Mouse (Mus musculus) granulocyte monocyte progenitor cell, adult 5-6 weeks (primary cell): ENCODE results near the gene Glis1. TPM values are rescaled to one million over a fixed set of nuclear protein-coding genes. Genes with fewer than 3 reads are reported as not detected.
A peak's percentile ranks its signal among the peaks of the same experiment; 100 is the strongest.
"Not testable (repeated sequence)": the region's sequence is repeated elsewhere in the genome, so short reads cannot be mapped to it uniquely, and the experiment has no call there.

Source experiments
- ATAC-seq: replicated peaks from 2 replicates; pipeline ENCODE4 v1.8.0; 2016; ENCODE audit warnings: mild to moderate bottlenecking, moderate TSS enrichment, inconsistent platforms; ENCODE audit not compliant: poor library complexity, severe bottlenecking
- total RNA-seq, 2 experiments: library from RNA; stranded (forward) in 1 of 2; stranded (reverse) in 1 of 2; fragments of 200-712, 200-1000 nt in 1 of 2; fragments of >200 nt in 1 of 2; fragmentation: Nextera tagmentation in 1 of 2; gene quantifications; 2 replicates each; pipeline ENCODE4 v1.2.3; 2014 to 2017

Gene Glis1
- total RNA-seq, 2 experiments from 2014 or later, result not detected

DNA sequence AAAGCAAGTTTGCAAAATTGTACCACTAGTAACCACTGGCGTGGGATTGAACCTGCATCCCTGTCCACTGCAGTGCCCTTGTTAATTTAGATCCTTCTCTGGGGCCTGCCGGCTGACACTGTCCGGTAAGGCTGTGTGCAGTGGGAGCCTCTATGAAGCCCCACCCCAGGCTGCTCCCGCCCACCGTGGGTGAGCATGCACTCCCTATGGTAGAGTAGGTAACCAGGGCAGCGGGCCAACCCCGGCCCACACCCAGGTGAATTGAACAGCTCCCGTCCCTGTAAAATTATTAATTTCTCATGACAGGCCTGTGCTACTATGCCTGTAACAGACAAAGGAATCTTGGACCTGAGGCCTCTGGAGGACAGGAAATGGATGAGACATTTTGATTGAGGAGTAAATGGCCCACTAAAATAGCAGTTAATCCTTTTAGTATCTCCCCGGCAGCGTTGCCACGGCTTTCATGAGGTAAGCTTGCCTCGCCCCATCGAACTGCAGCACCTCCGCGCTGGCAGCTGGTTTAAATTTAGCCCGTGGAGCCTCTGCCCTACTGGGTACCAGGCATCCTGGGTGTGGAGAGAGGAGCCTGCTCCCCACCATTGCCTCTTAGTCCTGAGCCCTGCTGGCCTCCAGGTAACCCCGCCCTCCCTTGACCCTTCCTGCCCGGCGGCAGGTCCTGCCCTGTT is 136.1 kb downstream of the Glis1 start:
- no peak for ATAC-seq

GRCm38 (mm10) chr4:107575781-107576180 is 141.4 kb downstream of the Glis1 start:
- ATAC-seq, result no peak

GRCm38 (mm10) chr4:107576742-107577141 is 142.4 kb downstream of the Glis1 start:
- peak; percentile 17; the same call in 1 of the 2 replicates for ATAC-seq

GRCm38 (mm10) chr4:107577146-107577839 is 142.9 kb downstream of the Glis1 start:
- ATAC-seq, result peak; percentile 89

- ATAC-seq, result no peak
These were observed 146.5 kb downstream of the Glis1 start for GRCm38 (mm10) chr4:107580883-107581282.

DNA sequence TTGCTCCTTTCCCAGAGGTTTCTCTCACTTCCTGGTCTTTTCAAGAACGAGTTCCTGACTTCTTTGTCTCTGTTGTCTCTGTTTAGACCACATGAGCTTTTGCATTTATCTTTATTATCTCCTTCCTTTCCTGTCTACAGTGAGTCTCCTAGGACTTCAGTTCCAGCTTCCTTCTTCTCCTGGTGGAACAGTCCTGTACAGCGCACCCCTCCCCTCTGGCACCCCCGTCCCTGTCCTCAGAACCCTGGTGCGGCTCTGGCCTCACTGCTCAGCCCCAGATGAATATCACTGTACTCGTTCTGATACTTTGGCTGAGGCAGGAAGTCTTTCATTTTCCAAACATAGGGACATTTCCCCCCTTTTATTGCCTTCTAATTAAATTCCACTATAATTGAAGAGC is 152.0 kb downstream of the Glis1 start:
- ATAC-seq, result no peak

DNA sequence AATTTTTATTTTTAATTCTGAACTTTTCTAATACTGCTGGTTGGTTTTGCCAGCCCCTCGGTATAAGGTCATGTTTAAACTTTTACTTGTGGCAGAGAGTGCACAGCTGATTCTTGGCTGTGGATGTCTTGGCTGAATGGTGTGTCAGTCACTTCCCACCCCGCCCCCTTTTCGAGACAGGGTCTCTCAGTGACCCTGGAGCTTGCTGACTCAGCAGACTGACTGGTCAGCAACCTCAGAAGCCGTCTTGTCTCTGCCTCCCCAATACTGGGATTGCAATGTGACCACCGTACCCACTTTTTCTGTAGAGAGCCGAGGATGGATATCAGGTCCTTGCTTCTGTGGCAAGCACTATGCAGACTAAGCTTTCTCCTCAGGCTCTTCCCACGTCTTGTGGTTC is 154.2 kb downstream of the Glis1 start:
- no peak for ATAC-seq

DNA sequence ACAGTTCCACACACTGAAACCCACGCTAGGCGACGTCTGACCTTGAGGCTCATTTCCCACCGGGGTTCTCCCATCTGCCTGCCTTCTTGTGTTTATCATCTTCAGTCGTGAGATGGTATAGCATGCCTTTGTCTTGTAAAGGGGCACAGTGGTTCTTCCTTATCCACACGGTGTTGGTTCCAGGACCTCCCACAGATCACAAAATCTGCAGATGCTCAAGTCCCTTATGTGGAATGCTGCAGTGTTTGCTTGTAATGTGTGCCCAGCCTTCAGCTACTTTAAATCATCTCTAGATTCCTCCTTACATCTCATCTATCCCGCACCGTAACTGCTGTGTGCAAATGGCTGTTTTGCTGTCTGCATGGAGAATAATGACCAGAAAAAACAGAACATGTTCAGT is 154.7 kb downstream of the Glis1 start:
- ATAC-seq, result no peak

DNA sequence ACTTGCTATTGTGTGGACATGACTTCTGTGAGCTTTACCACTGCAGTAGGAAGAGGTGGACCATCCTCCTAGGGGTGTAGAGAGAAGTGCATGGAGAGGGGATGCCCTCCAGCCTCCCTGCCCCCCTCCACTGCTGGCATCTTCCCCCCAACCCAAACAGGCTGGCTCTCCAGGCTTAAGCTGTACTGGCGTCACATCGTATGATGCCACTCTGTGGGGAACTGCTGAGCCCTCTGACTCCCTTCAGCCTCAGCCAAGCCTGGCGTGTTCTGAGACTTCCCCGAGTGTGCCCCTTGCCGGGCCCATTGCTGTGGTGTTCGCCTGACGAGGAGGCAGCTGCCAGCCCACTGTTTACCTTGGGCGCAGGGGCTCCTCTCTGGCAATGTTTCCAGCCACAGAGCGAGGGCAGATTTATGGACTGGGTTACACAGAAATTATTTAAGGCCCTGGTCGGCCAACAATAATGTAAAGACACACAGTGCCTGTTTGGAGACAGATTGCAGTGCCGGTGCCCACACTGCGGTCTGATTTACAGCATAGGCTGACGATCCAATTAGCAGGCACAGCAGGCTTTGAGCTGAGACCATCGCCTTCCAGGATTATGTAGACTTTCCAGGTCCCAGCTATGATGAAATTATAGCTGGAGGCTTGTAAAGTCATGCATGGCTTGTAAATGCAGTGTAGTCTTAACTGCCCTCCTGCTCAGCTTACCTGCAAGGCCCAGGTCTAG is 156.6 kb downstream of the Glis1 start:
- no peak for ATAC-seq

- no peak for ATAC-seq
These were observed 159.0 kb downstream of the Glis1 start for GRCm38 (mm10) chr4:107593426-107593825.

- no peak for ATAC-seq
These were observed 163.0 kb downstream of the Glis1 start for GRCm38 (mm10) chr4:107597226-107597897.

GRCm38 (mm10) chr4:107597898-107598580 is 163.6 kb downstream of the Glis1 start:
- no peak for ATAC-seq

DNA sequence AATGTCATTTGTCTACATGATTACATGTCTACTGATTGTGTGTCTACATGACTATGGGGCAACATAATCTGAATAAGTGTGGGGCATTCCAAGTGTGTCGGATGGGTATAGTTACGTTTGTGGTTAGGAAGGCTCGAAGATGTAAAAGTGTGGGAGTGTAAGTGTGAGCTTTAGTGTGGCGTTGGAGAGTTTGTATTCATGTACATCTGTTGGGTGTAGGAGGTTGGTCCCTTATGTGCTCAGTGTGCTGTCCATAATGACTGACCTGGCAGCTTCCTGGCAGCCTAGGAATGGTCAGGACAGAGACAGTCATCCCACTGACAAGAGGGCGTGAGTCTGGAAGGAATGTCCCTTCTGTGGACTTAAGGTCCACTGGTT is 164.2 kb downstream of the Glis1 start:
- ATAC-seq, result not testable (repeated sequence)

GRCm38 (mm10) chr4:107602284-107602683 is 167.9 kb downstream of the Glis1 start:
- no peak for ATAC-seq

- ATAC-seq, result no peak
These were observed 168.4 kb downstream of the Glis1 start for GRCm38 (mm10) chr4:107602787-107603186.

DNA sequence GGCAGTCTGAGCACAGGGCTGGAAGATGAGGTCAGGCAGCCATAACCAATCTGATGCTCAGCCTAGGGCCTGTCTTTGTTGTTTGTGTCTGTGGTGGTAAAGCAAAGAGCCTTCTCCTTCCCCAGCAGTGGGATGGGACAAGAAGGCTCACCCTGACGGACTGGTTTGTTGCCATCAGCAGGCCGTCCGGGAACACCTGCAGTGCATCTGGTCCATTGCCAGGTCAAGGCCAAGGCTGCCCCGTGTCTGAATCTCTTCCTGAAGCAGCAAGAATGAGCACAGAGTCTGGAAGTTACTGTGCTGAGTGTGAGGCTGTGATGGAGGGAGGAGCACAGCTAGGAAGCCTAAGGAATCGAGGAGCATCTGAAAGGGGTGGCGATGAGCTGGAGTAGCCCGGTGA is 168.8 kb downstream of the Glis1 start:
- no peak for ATAC-seq

GRCm38 (mm10) chr4:107605964-107606602 is 171.7 kb downstream of the Glis1 start:
- ATAC-seq, result peak; percentile 58

GRCm38 (mm10) chr4:107609775-107610174 is 175.4 kb downstream of the Glis1 start:
- no peak for ATAC-seq

- ATAC-seq, result no peak
These were observed 177.7 kb downstream of the Glis1 start for GRCm38 (mm10) chr4:107611888-107612650.
